Mouse (Mus musculus): ENCODE results near the gene Gm20388.

Gene Gm20388

GRCm38 (mm10) chr8:124311111-124311510 lies 4400.5 kb downstream of the Gm20388 start:
- DNase-seq (ENCODE audit: low read depth, low spot score) = no peak

DNA sequence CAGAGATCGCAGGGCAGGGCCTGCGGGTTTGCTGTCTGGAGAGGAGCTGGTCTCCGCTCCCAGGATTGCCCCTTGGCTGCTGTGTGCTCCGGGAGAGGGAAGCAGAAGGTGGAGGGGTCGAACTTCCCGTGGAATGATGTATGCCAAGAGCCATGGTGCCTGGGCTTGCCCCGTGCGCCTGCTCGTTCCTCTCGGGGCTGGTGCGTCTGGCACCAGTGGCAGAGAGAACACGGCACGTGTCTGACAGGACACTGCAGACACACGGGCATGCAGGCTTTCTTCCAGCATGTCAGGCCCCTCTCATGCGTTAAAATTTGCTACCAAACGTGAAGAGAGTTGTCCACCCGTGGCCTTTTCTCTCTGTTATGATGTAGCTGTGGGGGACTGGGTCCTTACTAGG lies 4401.1 kb downstream of the Gm20388 start:
- no peak for DNase-seq (ENCODE audit: low read depth, low spot score)

DNA sequence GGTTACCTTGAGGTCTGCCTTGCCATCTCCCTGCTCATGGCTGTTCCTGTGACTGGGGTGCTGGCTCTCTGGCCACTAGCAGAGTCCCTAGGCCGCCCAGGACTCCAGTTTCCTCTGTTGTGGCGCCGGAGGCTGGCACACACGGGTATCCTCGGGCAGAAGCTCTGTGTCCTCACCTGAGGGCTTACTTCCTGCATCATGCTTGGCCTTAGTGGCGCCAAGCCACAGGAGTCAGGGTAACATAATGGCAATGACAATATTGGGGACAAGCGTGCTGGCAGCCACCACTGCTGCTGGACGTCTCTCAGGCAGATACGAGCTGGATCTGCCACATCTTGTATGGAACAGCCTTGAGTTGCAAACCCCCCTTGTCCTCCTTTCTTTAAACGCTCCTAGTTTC lies 4401.6 kb downstream of the Gm20388 start:
- no peak for DNase-seq (ENCODE audit: low read depth, low spot score)

- no peak for DNase-seq (ENCODE audit: low read depth, low spot score)
Measured at GRCm38 (mm10) chr8:124314803-124315202, 4404.2 kb downstream of the Gm20388 start.

- no peak for DNase-seq (ENCODE audit: low read depth, low spot score)
Measured at GRCm38 (mm10) chr8:124316466-124317136, 4406.0 kb downstream of the Gm20388 start.

GRCm38 (mm10) chr8:124317191-124317682 lies 4406.6 kb downstream of the Gm20388 start:
- no peak for DNase-seq (ENCODE audit: low read depth, low spot score)

- DNase-seq (ENCODE audit: low read depth, low spot score) = no peak
Measured at GRCm38 (mm10) chr8:124317821-124318220, 4407.2 kb downstream of the Gm20388 start.

- no peak for DNase-seq (ENCODE audit: low read depth, low spot score)
Measured at GRCm38 (mm10) chr8:124318612-124319315, 4408.1 kb downstream of the Gm20388 start.

DNA sequence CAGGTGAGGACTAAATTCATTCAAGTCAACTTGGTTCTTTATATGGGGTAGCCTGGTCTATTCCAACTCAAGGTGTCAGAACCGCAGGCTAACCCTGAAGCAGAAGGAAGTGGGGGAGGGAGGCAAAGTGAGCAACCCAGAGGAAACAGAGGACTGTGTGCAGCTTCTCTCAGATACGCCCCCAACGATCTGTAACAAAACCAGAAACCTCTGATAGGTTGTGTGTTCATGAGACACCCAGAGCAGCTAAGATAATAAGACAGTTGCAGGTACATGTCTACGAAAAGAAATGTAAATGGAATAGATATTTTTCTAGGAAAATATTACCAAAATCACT lies 4408.6 kb downstream of the Gm20388 start:
- DNase-seq (ENCODE audit: low read depth, low spot score) = no peak

DNA sequence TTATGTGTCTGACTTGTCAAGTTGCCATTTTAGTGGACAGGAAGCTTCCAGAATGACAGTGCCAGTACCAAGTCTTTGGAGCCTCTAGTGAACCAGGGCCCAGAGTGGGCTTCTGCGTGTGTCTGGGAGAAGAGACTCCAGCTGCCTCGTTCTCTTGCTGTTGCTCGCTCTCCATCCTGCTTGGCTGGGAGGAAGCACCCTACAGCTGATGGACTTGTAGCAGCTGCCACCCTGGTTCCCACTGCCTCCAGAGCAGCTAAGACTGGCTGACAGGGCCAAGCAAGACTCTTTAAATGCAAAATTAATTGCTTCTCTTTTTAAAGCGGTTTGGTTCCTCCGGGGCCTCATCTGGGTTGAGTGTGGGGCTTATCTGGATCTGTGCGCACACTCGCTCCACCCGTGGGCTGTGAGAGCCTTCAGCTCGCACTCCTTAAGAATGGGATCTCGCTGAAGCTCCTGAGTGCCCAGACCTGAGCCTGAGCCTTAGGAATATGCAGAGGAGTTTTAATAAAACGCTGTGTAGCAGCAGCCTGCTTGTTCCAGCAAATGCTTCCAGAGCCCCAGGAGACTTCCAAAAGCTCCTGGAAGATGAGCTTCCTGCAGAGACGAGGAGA lies 4410.7 kb downstream of the Gm20388 start:
- no peak for DNase-seq (ENCODE audit: low read depth, low spot score)

GRCm38 (mm10) chr8:124323356-124323755 lies 4412.7 kb downstream of the Gm20388 start:
- no peak for DNase-seq (ENCODE audit: low read depth, low spot score)

DNA sequence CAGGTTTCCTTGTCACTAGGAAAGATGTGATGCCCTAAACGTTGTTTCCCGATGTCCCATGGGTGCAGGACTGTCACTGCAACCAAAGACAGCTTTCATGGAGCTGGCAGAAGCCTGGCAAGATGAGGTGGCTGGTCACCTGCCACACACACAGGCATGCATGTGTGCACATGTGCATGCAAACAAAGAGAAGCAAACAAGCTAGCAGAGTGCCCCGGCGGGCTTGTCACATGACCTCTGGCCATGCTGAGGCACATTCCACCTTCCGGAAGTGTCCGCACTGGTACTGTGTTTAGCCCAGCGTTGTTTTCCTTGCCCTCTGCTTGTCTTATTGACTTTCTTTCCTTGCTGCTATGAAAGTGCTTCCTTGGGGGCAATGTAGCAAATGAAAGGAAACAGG lies 4417.6 kb downstream of the Gm20388 start:
- no peak for DNase-seq (ENCODE audit: low read depth, low spot score)

- DNase-seq (ENCODE audit: low read depth, low spot score) = no peak
Measured at GRCm38 (mm10) chr8:124329690-124330089, 4419.0 kb downstream of the Gm20388 start.

DNA sequence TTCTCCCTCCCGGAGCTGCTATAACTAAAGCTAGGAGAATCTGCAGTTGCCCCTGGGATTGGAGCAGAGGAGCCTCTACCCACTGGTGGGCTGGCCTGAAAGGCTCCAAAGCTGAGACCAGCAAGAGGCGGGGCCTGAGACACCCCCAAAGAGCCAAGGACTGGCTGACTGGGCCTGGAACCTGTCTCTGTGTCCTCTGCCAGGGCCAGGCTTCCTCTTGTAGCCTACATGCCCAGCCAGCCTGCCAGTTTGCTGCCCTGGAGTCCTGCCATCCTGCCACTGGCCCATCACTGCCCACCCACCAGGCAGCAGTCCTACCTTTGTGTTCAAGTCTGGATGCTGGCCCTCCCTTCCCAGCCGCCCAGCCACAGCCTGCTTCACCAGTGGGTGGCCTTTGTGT lies 4419.8 kb downstream of the Gm20388 start:
- no peak for DNase-seq (ENCODE audit: low read depth, low spot score)

DNA sequence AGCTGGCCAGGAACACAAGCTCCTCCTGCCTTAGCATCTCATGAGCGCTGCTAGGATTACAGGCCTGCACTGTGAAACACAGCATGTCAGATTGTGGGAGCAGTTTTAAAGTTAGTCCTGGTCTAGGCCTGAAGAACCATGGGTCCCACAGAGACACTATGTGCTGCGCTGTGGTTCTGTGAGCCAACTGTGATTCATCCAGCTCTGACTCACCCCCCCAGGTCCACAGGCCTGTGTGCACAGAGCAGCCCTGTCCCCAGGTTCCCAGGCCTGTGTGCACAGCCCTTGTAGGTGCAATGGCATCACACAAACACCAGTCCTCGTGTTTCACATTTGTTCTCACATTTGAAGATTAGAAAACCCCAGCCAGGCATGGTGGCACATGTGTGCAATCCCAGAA lies 4420.5 kb downstream of the Gm20388 start:
- DNase-seq (ENCODE audit: low read depth, low spot score) = no peak

GRCm38 (mm10) chr8:124331706-124332105 lies 4421.1 kb downstream of the Gm20388 start:
- no peak for DNase-seq (ENCODE audit: low read depth, low spot score)

DNA sequence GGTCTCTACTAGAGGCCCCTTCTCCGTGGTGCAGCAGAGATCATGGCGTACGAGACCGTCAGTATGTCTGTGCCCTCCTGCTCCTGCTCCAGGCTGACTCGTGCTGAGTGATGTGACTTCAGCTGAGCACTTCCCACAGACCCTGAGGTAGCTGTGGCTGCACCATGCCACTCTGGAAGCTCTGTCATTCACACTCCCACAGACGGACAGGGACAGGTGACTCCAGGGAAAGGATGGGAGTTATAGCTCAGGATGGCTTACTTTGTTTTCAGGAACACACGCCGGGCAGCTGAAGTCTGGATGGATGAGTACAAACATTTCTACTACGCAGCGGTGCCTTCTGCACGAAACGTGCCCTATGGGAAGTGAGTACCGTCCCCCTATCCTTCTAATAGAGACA lies 4425.7 kb downstream of the Gm20388 start:
- no peak for DNase-seq (ENCODE audit: low read depth, low spot score)

GRCm38 (mm10) chr8:124339742-124340141 lies 4429.1 kb downstream of the Gm20388 start:
- DNase-seq (ENCODE audit: low read depth, low spot score) = no peak

DNA sequence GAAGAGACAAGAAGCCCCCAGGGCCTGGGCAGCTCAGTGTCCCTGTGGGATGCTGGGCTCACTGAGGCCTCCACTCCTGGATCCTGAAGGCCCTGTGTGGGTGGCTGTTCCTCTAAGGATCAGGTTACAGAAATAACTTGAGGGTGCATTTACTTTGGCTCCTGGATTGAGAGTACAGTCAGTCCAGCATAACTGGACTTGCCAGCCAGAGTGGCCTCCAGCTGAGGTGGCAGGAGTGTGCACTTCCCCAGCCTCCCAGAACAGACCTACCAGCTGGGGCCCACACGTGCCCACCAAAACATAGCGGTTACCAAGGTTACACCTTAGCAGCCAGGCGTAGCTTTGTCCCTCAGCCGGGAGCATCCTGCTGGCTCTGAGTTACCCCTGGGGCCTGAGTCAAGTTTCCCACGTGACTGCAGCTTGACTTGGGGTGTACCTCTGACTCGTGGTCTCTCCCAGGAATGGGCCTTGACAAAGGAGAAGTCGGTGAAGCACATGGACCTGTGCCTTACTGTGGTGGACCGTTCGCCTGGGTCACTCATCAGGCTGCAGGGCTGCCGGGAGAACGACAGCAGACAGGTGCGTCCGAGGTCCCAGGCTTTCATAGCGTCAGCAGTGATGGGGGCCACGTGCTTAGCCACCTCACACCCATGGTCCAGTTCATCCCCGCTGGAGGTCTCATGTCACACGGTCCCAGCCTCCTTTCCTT lies 4429.9 kb downstream of the Gm20388 start:
- DNase-seq (ENCODE audit: low read depth, low spot score) = no peak

DNA sequence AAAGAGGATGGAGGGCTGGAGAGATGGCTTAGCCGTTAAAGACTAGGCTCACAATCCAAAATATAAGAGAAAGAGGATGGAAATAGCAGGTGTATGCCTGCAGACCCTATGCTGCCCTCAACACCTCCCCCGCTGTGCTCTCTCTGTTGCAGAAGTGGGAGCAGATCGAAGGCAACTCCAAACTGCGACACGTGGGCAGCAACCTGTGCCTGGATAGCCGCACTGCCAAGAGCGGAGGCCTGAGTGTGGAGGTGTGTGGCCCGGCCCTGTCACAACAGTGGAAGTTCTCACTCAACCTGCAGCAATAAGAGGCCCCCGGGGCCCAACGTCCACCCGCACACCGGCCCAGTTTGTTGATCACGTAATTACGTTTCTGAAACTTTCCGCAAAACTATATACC lies 4432.5 kb downstream of the Gm20388 start:
- DNase-seq (ENCODE audit: low read depth, low spot score) = no peak

DNA sequence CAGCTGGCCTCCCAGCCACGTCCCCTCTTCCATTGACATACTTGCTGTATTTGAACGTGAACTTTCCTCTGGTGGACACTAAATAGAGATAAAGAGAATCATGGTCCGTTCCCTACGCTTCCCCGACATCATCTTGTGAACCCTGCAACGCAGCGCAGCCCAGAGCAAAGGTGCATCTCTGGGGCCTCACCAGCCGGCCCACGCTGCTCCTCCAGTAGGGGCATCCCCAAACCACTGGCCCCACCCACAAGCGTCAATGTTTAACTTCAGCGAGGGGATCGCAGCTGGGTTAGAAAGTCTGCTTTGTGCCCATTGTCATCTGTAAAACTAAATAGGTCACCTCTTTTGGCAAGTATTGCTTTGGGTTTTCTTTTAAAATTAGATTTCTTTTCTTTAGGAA lies 4433.4 kb downstream of the Gm20388 start:
- no peak for DNase-seq (ENCODE audit: low read depth, low spot score)

GRCm38 (mm10) chr8:124345098-124345497 lies 4434.5 kb downstream of the Gm20388 start:
- no peak for DNase-seq (ENCODE audit: low read depth, low spot score)

Data from c-Kit-negative CD71-positive TER-119-positive erythroid progenitor cells, embryonic 14.5 days (primary cell).